ENCODE assay signal across 33 mouse cellular contexts in the genomic region with DNA sequence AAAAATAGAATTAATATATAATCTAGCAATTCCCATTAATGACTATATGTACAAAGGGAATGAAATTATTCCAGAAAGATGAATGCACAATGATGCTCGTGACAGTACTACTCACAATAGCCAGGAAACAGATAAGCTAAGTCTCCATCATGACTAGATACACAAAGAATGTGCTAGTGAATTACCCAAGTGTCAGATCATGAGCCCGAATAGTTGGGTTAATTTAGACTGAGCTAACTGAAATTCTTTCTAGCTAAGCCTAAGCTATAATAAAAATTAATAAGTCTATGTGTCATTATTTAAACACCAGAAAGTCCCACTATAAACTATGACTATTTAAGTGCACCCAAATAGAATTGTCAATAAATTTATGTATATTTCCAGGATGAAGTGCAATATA.
"Had no signal": no experiment of that assay in that cellular context is flagged by ENCODE, and none has a peak within 500 bp of the region (broad histone marks: within the 10 kb centered on the region; RNA-seq: fewer than 3 reads in every experiment).

No protein-coding gene starts in this region.

- H3K4me3 ChIP-seq: heart, embryonic 12.5 days; heart, embryonic 13.5 days; heart, embryonic 15.5 days; hindbrain, embryonic 10.5 days; hindbrain, embryonic 12.5 days; hindbrain, embryonic 13.5 days; hindbrain, embryonic 15.5 days; intestine, embryonic 15.5 days; kidney, embryonic 15.5 days; layer of hippocampus, adult 2 months; left cerebral cortex, adult 2 months had no signal

- DNase-seq: heart, postnatal 10 days; heart, postnatal 14 days; heart, postnatal 36 days; heart, postnatal 4 days; kidney, adult 11 months; kidney, adult 18-20 months; kidney, adult 8-10 months; kidney, adult 9 months; kidney, postnatal 10 days; kidney, postnatal 14 days; kidney, postnatal 25 days; kidney, postnatal 36 days; kidney, postnatal 4 days; layer of hippocampus, adult 9-11 months; layer of hippocampus, postnatal 36 days had no signal

- ATAC-seq: hindbrain, embryonic 16.5 days; hindbrain, postnatal 0 days; inflammation-experienced regulatory T-cells, adult 6 months; intestine, embryonic 15.5 days; intestine, embryonic 16.5 days; intestine, postnatal 0 days had no signal

- H3K36me3 ChIP-seq: heart, embryonic 12.5 days; heart, embryonic 13.5 days; heart, embryonic 15.5 days; hindbrain, embryonic 10.5 days; hindbrain, embryonic 12.5 days; hindbrain, embryonic 13.5 days; hindbrain, embryonic 15.5 days; intestine, embryonic 15.5 days; kidney, embryonic 15.5 days had no signal

- H3K4me1 ChIP-seq: heart, embryonic 12.5 days; heart, embryonic 13.5 days; heart, embryonic 15.5 days; hindbrain, embryonic 10.5 days; hindbrain, embryonic 12.5 days; hindbrain, embryonic 13.5 days; hindbrain, embryonic 15.5 days; intestine, embryonic 15.5 days; kidney, embryonic 15.5 days had no signal

- H3K27ac ChIP-seq: heart, embryonic 13.5 days; heart, embryonic 15.5 days; hindbrain, embryonic 10.5 days; hindbrain, embryonic 12.5 days; hindbrain, embryonic 13.5 days; hindbrain, embryonic 14.5 days; hindbrain, embryonic 15.5 days; hindbrain, postnatal 0 days; intestine, embryonic 15.5 days; kidney, embryonic 15.5 days; kidney, postnatal 0 days; layer of hippocampus, adult 2 months; left cerebral cortex, adult 2 months had no signal

- H3K27me3 ChIP-seq: heart, embryonic 12.5 days; heart, embryonic 13.5 days; heart, embryonic 15.5 days; hindbrain, embryonic 12.5 days; hindbrain, embryonic 13.5 days; hindbrain, embryonic 15.5 days; intestine, embryonic 15.5 days; kidney, embryonic 15.5 days had no signal
